Mouse (Mus musculus) limb, embryonic 13.5 days (tissue): Measurements from ENCODE around the gene Thap12. TPM values are rescaled to one million over a fixed set of nuclear protein-coding genes. Genes with fewer than 3 reads are reported as not detected.

Experiments used
- ATAC-seq: fragments of 200-750 bp; cut with Nextera tagmentation; 2 replicates; pipeline ENCODE4 v1.8.0; 2017; ENCODE audit warnings: low read depth, moderate number of reproducible peaks, moderate TSS enrichment; ENCODE audit not compliant: low FRiP score
- H3K27ac ChIP-seq: fragments of 300-500 bp; sonication (generic); 2 replicates; pipeline ENCODE4 v1.5.1; 2015; ENCODE audit warnings: inconsistent platforms, mild to moderate bottlenecking, moderate library complexity
- H3K27me3 ChIP-seq: fragments of 300-500 bp; sonication (generic); 2 replicates; pipeline ENCODE4 v1.6.1; 2015; ENCODE audit warnings: mild to moderate bottlenecking, inconsistent platforms
- H3K36me3 ChIP-seq: fragments of 300-500 bp; sonication (generic); 2 replicates; pipeline ENCODE4 v1.6.1; 2015; ENCODE audit warnings: inconsistent platforms, mild to moderate bottlenecking, moderate library complexity
- H3K4me1 ChIP-seq: fragments of 300-500 bp; sonication (generic); 2 replicates; pipeline ENCODE4 v1.6.1; 2015; ENCODE audit warnings: inconsistent platforms
- H3K4me2 ChIP-seq: fragments of 300-500 bp; sonication (generic); replicated peaks from 2 replicates; pipeline ENCODE4 v1.6.1; 2015; ENCODE audit warnings: inconsistent platforms, mild to moderate bottlenecking, moderate library complexity
- H3K4me3 ChIP-seq: fragments of 300-500 bp; sonication (generic); 2 replicates; pipeline ENCODE4 v1.5.1; 2015; ENCODE audit warnings: moderate library complexity, mild to moderate bottlenecking, inconsistent platforms
- H3K9ac ChIP-seq: fragments of 300-500 bp; sonication (generic); 2 replicates; pipeline ENCODE4 v1.6.1; 2015; ENCODE audit warnings: mild to moderate bottlenecking, inconsistent platforms
- H3K9me3 ChIP-seq: fragments of 300-500 bp; sonication (generic); 2 replicates; pipeline ENCODE4 v1.6.1; 2016; ENCODE audit warnings: inconsistent platforms
- WGBS: fragments of 180-500 bp; shearing (Covaris S2); methylation state at CpG from one replicate; pipeline ENCODE4 v1.1.7; 2015; 5-methylcytosine and 5-hydroxymethylcytosine counted together
- polyA plus RNA-seq: library from polyadenylated mRNA; unstranded; fragments of >200 nt; fragmentation: Nextera tagmentation; extraction: Ambion mirVana; gene quantifications from 2 replicates; pipeline ENCODE4 v1.2.1, GENCODE M21; 2015

Gene Thap12
- polyA plus RNA-seq, 1 experiment from 2014 or later, result 73.9 TPM

GRCm38 (mm10) chr7:98767261-98767660 lies 64.4 kb downstream of the Thap12 start:
- 48% methylated on average over 6 of the region's 6 CpGs for WGBS
- peaks cover 38% of the 10 kb centered on the region for H3K4me1 ChIP-seq
- H3K36me3 ChIP-seq, result no peaks in the 10 kb centered on the region
- no peak overlapping the region for H3K27ac ChIP-seq
- ATAC-seq, result no peak
- H3K4me2 ChIP-seq, result no peak overlapping the region
- no peak overlapping the region for H3K4me3 ChIP-seq
- peaks cover 9% of the 10 kb centered on the region; the same call in 1 of the 2 replicates for H3K27me3 ChIP-seq
- no peak overlapping the region for H3K9ac ChIP-seq
- no peaks in the 10 kb centered on the region for H3K9me3 ChIP-seq

Other genes with a start within 250 kb of the Thap12 start
- 5.8 and 7.0 TPM in 2 replicates for gene Lrrc32, start 213.8 kb upstream of the Thap12 start, polyA plus RNA-seq
- 27.6 and 33.1 TPM in 2 replicates for gene Emsy, start 46.3 kb upstream of the Thap12 start, polyA plus RNA-seq
- 37.2 and 38.3 TPM in 2 replicates for gene Wnt11, start 132.0 kb downstream of the Thap12 start, polyA plus RNA-seq